Mouse (Mus musculus) limb, embryonic 11.5 days (tissue): Measurements from ENCODE around the gene Opcml. TPM values are rescaled to one million over a fixed set of nuclear protein-coding genes. Genes with fewer than 3 reads are reported as not detected.

Experiments used
- ATAC-seq: fragments of 200-750 bp; cut with Nextera tagmentation; 2 replicates; pipeline ENCODE4 v1.8.0; 2017; ENCODE audit warnings: low read depth; ENCODE audit not compliant: insufficient number of reproducible peaks, low FRiP score, low TSS enrichment
- DNase-seq: peaks from one replicate; pipeline ENCODE4 v3.0.0-alpha.2; 2015; ENCODE audit warnings: low spot score
- H3K27ac ChIP-seq: fragments of 300-500 bp; sonication (generic); replicated peaks from 2 replicates; pipeline ENCODE4 v1.5.1; 2014; ENCODE audit warnings: low read depth, mild to moderate bottlenecking, low read length
- H3K27me3 ChIP-seq: fragments of 300-500 bp; sonication (generic); 2 replicates; pipeline ENCODE4 v1.6.1; 2014; ENCODE audit warnings: mild to moderate bottlenecking, low read length, mixed read lengths; ENCODE audit not compliant: control insufficient read depth, insufficient read depth
- H3K36me3 ChIP-seq: fragments of 300-500 bp; sonication (generic); 2 replicates; pipeline ENCODE4 v1.6.1; 2014; ENCODE audit warnings: mild to moderate bottlenecking, low read length, moderate library complexity, mixed read lengths; ENCODE audit not compliant: control insufficient read depth, insufficient read depth
- H3K4me1 ChIP-seq: fragments of 300-500 bp; sonication (generic); 2 replicates; pipeline ENCODE4 v1.6.1; 2014; ENCODE audit warnings: low read length, mixed read lengths; ENCODE audit not compliant: control insufficient read depth, insufficient read depth
- H3K4me2 ChIP-seq: fragments of 300-500 bp; sonication (generic); 2 replicates; pipeline ENCODE4 v1.6.1; 2014; ENCODE audit warnings: low read depth, mild to moderate bottlenecking, moderate library complexity; ENCODE audit not compliant: severe bottlenecking
- H3K4me3 ChIP-seq: fragments of 300-500 bp; sonication (generic); 2 replicates; pipeline ENCODE4 v1.5.1; 2014; ENCODE audit warnings: low read depth, low read length
- H3K9ac ChIP-seq: fragments of 300-500 bp; sonication (generic); 2 replicates; pipeline ENCODE4 v1.6.1; 2014; ENCODE audit warnings: mild to moderate bottlenecking, low read length
- H3K9me3 ChIP-seq: fragments of 300-500 bp; sonication (generic); 2 replicates; pipeline ENCODE4 v1.6.1; 2016; ENCODE audit warnings: low read length; ENCODE audit not compliant: control insufficient read depth
- WGBS: fragments of 180-500 bp; shearing (Covaris S2); extraction: QIAGEN DNeasy Blood & Tissue Kit; methylation state at CpG from one replicate; pipeline ENCODE4 v1.1.7; 2014; 5-methylcytosine and 5-hydroxymethylcytosine counted together
- polyA plus RNA-seq: library from polyadenylated mRNA; unstranded; fragments of >200 nt; fragmentation: Nextera tagmentation; extraction: Ambion mirVana; gene quantifications from 2 replicates; pipeline ENCODE4 v1.2.1, GENCODE M21; 2014

Gene Opcml
- polyA plus RNA-seq, 1 experiment from 2014 or later: 0.20 TPM

DNA sequence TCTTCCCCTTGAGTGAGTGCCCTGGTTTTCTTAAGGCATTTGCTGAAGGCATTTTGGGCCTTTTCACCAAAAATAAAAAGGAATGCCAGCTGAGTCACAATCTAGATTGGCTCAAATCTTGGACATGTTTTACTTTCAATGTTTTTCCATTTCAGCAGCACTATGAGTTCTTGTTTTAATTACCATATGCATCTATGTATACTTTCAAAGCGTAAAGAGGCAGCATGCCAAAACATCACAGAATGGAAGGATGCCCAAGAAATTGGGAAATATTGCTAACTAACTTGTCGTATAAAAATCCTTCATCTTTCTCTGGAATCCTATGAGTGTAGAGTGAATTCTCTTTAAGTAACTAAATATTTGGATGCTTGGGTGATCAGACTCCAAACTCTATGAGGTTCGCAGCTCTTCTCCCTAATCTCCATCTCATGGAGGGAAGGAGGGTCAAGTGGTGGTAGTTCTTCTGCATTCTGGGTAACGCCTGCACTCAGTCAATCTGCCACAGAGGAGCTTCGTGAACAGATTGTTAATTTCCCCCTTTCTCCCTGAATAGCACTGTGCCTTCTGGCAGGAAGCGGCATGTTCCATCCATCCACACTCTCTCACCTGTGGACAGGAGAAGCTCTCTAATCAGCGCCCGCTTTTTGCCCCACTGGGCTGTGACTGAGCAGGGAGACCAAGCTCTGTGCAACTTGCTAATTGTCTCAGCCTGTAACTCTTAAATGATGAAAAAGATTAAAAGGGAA is 435.4 kb downstream of the Opcml start:
- no peak for ATAC-seq
- Histone ChIP-seq H3K4me2 (no peak overlapping the region), H3K4me1 (no peaks in the 10 kb centered on the region), H3K27ac (no peak overlapping the region), H3K27me3 (no peaks in the 10 kb centered on the region), H3K9me3 (no peaks in the 10 kb centered on the region), H3K4me3 (no peak overlapping the region), H3K9ac (no peak overlapping the region), H3K36me3 (no peaks in the 10 kb centered on the region)
- no peak for DNase-seq
- WGBS: 70% methylated on average over 8 of the region's 8 CpGs

DNA sequence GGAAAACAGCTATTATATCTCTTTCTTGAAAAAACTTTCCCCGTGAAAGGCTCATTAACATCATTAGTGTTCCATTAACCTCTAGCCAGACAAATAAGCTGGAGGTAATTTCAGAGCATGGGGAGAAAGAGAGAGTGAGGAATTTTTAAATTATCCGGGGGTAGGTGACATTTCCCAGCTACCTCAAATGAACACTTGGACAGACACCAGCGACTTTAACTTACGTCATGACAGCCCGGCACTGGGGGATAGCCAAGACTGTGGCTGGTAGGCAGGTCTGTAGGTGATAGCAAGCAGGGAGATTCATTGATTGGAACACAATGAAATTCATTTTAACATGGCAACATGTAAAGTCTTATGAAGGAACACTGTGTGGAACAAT is 436.0 kb downstream of the Opcml start:
- no peak overlapping the region for H3K27ac ChIP-seq
- H3K4me3 ChIP-seq: no peak overlapping the region
- no peak for ATAC-seq
- H3K4me1 ChIP-seq: no peaks in the 10 kb centered on the region
- H3K9me3 ChIP-seq: no peaks in the 10 kb centered on the region
- no peak overlapping the region for H3K9ac ChIP-seq
- no peaks in the 10 kb centered on the region for H3K27me3 ChIP-seq
- no peaks in the 10 kb centered on the region for H3K36me3 ChIP-seq
- 48% methylated on average over 5 of the region's 5 CpGs for WGBS
- peak; percentile 18 for DNase-seq
- no peak overlapping the region for H3K4me2 ChIP-seq

- H3K9me3 ChIP-seq: no peaks in the 10 kb centered on the region
- no peaks in the 10 kb centered on the region for H3K27me3 ChIP-seq
- no peak for ATAC-seq
- H3K9ac ChIP-seq: no peak overlapping the region
- H3K27ac ChIP-seq: no peak overlapping the region
- WGBS: 88% methylated on average over 9 of the region's 9 CpGs
- no peaks in the 10 kb centered on the region for H3K36me3 ChIP-seq
- no peaks in the 10 kb centered on the region for H3K4me1 ChIP-seq
- no peak overlapping the region for H3K4me2 ChIP-seq
- H3K4me3 ChIP-seq: no peak overlapping the region
- no peak for DNase-seq
These were observed 447.9 kb downstream of the Opcml start for GRCm38 (mm10) chr9:28238450-28238849.

DNA sequence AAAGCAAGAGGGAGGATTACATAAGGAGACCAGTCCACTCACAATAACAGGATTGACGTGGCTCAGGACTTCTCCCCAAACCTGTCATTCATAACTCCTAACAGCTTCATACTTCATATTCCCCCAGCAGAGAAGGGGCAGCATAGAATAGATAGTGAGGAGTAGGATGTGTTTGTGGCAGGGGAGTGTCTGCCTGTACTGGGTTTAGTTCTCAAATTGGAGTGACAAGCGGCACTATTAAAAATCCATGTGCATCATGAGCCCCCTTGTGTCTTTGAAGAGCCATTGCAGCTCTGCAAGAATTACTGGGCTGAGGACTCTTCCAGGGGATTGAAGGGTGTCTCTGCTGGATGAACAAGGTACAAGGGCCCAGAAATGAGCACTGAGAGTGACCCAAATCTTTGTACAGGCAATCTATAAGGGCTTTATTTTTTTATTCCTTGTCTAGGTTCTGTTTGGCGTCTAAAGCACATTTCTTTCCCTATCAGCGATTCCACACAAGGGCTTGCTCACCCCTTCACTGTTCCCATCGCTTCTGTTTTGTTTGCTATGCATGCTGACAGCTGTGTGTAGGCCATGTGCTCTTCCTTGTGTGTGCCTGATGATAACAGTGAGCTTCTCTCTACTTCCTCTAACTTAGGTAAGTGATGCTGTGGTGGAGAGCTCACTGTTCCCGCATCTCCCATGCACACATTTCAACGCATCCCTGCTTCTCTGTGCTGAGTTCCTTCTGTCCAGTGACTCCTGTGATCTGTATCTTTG is 457.3 kb downstream of the Opcml start:
- H3K27ac ChIP-seq: no peak overlapping the region
- H3K4me2 ChIP-seq: no peak overlapping the region
- no peaks in the 10 kb centered on the region for H3K36me3 ChIP-seq
- no peak overlapping the region for H3K9ac ChIP-seq
- H3K9me3 ChIP-seq: no peaks in the 10 kb centered on the region
- WGBS: 72% methylated on average over 7 of the region's 7 CpGs
- DNase-seq (no peak), ATAC-seq (no peak)
- H3K4me1 ChIP-seq: no peaks in the 10 kb centered on the region
- no peaks in the 10 kb centered on the region for H3K27me3 ChIP-seq
- no peak overlapping the region for H3K4me3 ChIP-seq

- Histone ChIP-seq H3K36me3 (no peaks in the 10 kb centered on the region), H3K4me2 (no peak overlapping the region), H3K9ac (no peak overlapping the region), H3K27ac (no peak overlapping the region), H3K27me3 (no peaks in the 10 kb centered on the region), H3K9me3 (no peaks in the 10 kb centered on the region), H3K4me3 (no peak overlapping the region), H3K4me1 (no peaks in the 10 kb centered on the region)
- no peak for ATAC-seq
- no peak for DNase-seq
- 83% methylated on average over 9 of the region's 9 CpGs for WGBS
These were observed 460.8 kb downstream of the Opcml start for GRCm38 (mm10) chr9:28251341-28251740.

DNA sequence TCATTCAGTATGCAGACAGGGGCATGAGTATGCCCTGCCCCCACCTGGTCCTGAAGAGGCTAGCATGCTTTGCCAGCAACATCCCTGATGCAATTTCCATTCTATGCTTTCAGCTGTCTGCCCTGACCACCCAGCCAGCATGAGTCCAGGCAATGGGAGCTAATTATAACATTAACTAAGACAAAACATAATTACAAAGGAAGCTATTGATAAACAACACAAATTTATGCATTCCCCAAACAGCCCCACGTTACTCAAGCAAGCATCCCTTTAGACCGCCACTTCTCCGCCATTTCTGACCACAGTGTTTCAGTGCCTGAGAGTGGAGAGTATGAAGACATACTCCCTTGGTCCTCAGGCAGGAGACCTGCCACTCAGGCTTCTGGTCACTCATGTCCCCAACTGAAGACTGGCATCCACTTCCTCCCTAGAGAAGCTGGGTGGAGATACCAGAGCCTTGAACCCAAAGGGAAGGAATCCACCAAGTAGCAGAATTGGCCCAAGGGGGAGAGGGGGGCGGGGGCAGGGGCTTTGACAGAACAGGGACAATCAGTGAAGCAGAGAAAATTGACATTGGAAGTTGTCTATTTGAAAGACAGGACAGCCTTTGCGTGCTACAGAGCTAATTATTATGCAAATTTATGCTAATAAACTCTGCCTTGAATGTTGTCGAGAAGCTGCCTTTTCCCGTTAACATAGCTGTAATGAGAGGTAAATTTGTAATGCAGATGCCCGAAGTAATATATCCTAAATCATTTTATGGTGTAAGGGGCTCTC is 464.7 kb downstream of the Opcml start:
- no peak overlapping the region for H3K4me3 ChIP-seq
- no peaks in the 10 kb centered on the region for H3K9me3 ChIP-seq
- no peaks in the 10 kb centered on the region for H3K27me3 ChIP-seq
- H3K4me2 ChIP-seq: no peak overlapping the region
- DNase-seq (no peak), ATAC-seq (no peak)
- H3K36me3 ChIP-seq: no peaks in the 10 kb centered on the region
- no peak overlapping the region for H3K27ac ChIP-seq
- H3K4me1 ChIP-seq: no peaks in the 10 kb centered on the region
- WGBS: 79% methylated on average over 8 of the region's 8 CpGs
- H3K9ac ChIP-seq: no peak overlapping the region

- no peaks in the 10 kb centered on the region for H3K4me1 ChIP-seq
- no peaks in the 10 kb centered on the region for H3K27me3 ChIP-seq
- H3K4me3 ChIP-seq: no peak overlapping the region
- 88% methylated on average over 1 of the region's 1 CpGs for WGBS
- H3K36me3 ChIP-seq: no peaks in the 10 kb centered on the region
- H3K27ac ChIP-seq: no peak overlapping the region
- DNase-seq (no peak), ATAC-seq (no peak)
- no peak overlapping the region for H3K9ac ChIP-seq
- H3K9me3 ChIP-seq: no peaks in the 10 kb centered on the region
- no peak overlapping the region for H3K4me2 ChIP-seq
These were observed 465.3 kb downstream of the Opcml start for GRCm38 (mm10) chr9:28255905-28256268.

DNA sequence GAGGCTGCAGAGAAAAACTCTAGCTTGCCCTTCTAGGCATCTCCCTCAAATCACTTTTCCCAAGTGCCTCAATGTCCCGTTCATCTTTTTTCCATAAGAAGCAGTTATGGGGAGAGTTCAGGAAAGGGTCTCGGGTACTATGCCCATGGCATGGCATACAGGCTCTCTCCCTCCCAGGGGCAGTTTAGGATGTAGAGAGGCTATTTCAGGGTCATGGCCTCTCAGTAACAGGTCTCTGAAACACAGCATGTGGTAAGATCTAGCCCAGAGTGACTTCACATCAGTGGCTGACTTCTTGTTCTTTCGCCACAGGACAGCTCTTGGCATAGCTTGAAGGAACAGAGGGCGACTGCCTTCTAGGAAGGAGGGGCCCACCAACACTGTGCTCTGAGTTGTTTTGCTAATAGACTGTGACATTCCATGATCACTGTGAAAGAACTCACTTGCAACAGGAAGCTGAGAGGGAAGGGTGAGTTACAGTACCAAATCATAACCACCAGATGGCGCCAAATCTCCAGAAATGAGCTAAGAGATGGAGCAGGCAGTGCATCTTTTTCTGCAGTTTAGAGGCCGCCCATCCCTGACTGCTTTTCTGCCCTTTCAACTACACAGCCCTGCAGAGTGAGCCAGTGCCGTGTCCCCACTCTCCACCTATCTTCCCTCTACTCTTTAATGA is 470.6 kb downstream of the Opcml start:
- Histone ChIP-seq H3K9me3 (no peaks in the 10 kb centered on the region; the same call in 1 of the 2 replicates), H3K9ac (no peak overlapping the region), H3K27ac (no peak overlapping the region), H3K4me2 (no peak overlapping the region), H3K36me3 (no peaks in the 10 kb centered on the region), H3K4me1 (no peaks in the 10 kb centered on the region), H3K27me3 (no peaks in the 10 kb centered on the region), H3K4me3 (no peak overlapping the region)
- DNase-seq (peak; percentile 87), ATAC-seq (no peak)
- 20% methylated on average over 7 of the region's 7 CpGs for WGBS
